Mouse (Mus musculus) bone marrow, adult 2 months (tissue): Measurements from ENCODE around the gene Rbm17. TPM values are rescaled to one million over a fixed set of nuclear protein-coding genes. Genes with fewer than 3 reads are reported as not detected.

Experiments used
- H3K27ac ChIP-seq: fragments of 200-500 bp; 2 replicates; pipeline ENCODE4 v1.5.1; 2012; ENCODE audit warnings: low read depth, mild to moderate bottlenecking, control low read depth, inconsistent platforms, low read length; ENCODE audit not compliant: control insufficient read depth, poor library complexity, insufficient read depth
- H3K4me1 ChIP-seq: fragments of 200-500 bp; 2 replicates; pipeline ENCODE4 v1.6.1; 2011; ENCODE audit warnings: low read length; ENCODE audit not compliant: control insufficient read depth, insufficient read depth
- H3K4me3 ChIP-seq: fragments of 200-500 bp; replicated peaks from 2 replicates; pipeline ENCODE3; 2011; ENCODE audit warnings: mild to moderate bottlenecking, low read depth, low read length, control low read depth; ENCODE audit not compliant: control insufficient read depth
- CTCF ChIP-seq: fragments of 200-500 bp; IDR thresholded peaks from 2 replicates; pipeline ENCODE4 v1.5.1; 2011; ENCODE audit warnings: low read length, control low read depth; ENCODE audit not compliant: control insufficient read depth, insufficient read depth
- POLR2A ChIP-seq: fragments of 200-500 bp; IDR thresholded peaks from 2 replicates; pipeline ENCODE4 v1.6.1; 2011; ENCODE audit warnings: low read depth, mild to moderate bottlenecking, control low read depth, low read length, borderline replicate concordance; ENCODE audit not compliant: control insufficient read depth
- WGBS: fragments of 180-500 bp; shearing (Covaris S2); methylation state at CpG from one replicate; pipeline ENCODE4 v1.1.7; 2018; 5-methylcytosine and 5-hydroxymethylcytosine counted together
- polyA plus RNA-seq: library from polyadenylated mRNA; stranded (reverse); fragments of >200 nt; gene quantifications from 2 replicates; pipeline ENCODE4 v1.2.4, GENCODE M21; 2011; ENCODE audit warnings: low replicate concordance; ENCODE audit not compliant: missing spikeins, insufficient read depth, insufficient read length

Rbm17 gene
- 167 and 240 TPM in 2 replicates for polyA plus RNA-seq

DNA sequence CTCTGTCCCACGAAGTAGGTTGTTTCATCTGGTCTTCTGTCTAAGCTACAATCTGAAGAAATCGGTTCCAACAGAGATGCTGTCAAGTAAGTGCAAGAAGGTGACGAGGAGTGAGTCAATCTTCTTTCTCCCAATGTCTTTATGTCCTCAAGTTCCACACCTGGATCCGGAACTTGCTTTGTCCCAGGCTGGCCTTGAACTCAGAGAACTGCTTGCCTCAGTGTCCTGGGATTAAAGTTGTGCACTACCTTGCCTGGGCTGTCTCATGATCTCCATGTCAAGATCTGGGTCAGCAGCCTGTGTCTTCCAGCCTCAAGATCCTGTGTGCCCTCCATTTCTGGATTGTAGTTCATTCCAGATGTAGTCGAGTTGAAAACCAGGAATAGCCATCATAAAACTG is at the start of gene Rbm17:
Gene Rbm17 (minus strand): TSS at position 101 of the 400 bp plus-strand sequence.
- H3K4me1 ChIP-seq = no peaks in the 10 kb centered on the region; the same call in 1 of the 2 replicates
- 82% methylated on average over 5 of the region's 5 CpGs for WGBS
- H3K4me3 ChIP-seq = peak within 1 kb of the TSS; percentile 82
- TF ChIP-seq CTCF = no peak
- TF ChIP-seq POLR2A = no peak
- peak within 1 kb of the TSS; percentile 65 for H3K27ac ChIP-seq

DNA sequence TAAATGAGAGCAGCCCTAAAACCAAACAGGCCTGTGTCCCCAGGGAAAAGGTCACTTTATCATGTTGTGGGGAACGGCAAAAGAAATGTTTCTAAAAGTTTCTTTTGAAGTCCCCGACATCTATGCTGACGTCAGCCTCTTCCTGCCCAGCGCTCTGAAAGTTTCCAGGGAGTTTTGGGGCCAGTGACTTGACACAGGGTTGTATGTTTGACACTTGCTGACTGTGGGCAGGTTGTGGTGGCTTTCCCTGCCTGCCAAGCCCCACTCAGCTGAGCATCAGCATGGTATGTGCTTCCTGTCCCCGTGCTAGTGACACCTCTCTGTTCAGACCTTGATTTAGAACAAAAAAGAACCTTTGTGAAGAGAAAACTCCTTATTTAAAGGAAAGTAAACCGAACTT is 49.4 kb upstream of the Rbm17 start:
- peak overlapping the region; percentile 64 for H3K27ac ChIP-seq
- under 1% methylated on average over 6 of the region's 6 CpGs for WGBS
- H3K4me3 ChIP-seq = no peak overlapping the region
- no peaks in the 10 kb centered on the region; the same call in none of the 2 replicates for H3K4me1 ChIP-seq
- no peak for TF ChIP-seq POLR2A
- no peak for TF ChIP-seq CTCF

DNA sequence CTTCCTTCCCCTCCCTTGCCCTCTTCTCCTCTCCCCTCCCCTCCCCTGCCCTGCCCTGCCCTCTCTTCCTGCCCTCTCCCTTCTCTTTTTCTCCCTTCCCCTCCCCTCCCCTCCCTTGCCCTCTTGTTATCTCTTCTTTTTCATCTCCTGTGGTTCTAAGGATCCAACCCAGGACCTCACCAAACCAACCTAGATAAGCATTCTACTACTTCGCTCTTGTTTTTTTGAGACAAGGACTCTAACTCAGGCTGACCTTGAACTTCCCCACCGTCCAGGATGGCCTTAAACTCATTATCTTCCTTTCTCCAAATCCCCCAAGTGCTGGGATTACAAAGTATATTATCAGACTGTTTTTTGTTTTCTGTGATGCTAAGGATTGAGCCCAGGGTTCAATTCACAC is 48.8 kb upstream of the Rbm17 start:
- H3K4me3 ChIP-seq = no peak overlapping the region
- TF ChIP-seq CTCF = no peak
- TF ChIP-seq POLR2A = no peak
- H3K27ac ChIP-seq = no peak overlapping the region
- no peaks in the 10 kb centered on the region; the same call in none of the 2 replicates for H3K4me1 ChIP-seq
- WGBS = 37% methylated on average over 2 of the region's 2 CpGs

DNA sequence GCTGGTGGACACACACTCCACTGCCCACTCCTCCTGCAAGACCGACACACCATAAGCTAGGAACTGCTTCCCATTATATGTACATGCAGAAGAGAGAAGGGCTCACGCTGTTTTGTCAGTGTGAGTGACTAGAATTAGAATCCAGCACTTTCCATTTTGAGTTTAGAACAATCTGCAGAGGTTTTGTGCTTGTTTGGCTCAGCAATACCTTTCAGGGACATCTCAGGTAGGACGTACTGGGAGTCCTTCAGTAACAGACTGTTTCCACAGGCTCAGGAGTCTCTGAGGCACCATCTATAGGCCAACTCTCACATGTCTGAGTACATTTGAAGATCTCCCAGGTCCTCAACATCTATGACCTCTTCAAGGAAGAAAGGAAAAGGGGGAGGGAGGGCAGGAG is 48.2 kb upstream of the Rbm17 start:
- WGBS = 78% methylated on average over 3 of the region's 3 CpGs
- H3K27ac ChIP-seq = no peak overlapping the region
- no peak overlapping the region for H3K4me3 ChIP-seq
- TF ChIP-seq CTCF = no peak
- TF ChIP-seq POLR2A = no peak
- no peaks in the 10 kb centered on the region; the same call in none of the 2 replicates for H3K4me1 ChIP-seq

DNA sequence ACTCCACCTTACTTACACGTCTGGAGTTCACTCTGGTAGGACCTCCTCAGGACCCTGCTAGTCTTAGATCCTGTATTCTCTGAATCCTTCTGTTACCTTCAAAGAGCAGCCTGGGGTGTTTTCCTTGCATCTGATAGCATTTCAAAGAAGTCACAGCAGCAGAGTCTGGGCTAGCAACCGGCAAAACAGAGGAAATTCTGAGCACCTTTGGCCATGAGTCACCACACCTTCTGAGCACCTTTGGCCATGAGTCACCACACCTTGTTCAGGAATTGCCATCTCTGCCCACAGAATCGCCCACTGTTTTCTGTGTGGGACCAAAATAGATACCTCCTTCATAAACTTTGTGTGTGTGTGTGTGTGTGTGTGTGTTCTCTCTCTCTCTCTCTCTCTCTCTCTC is 47.5 kb upstream of the Rbm17 start:
- H3K27ac ChIP-seq = no peak overlapping the region
- no peaks in the 10 kb centered on the region; the same call in none of the 2 replicates for H3K4me1 ChIP-seq
- no peak for TF ChIP-seq CTCF
- H3K4me3 ChIP-seq = no peak overlapping the region
- 65% methylated on average over 3 of the region's 3 CpGs for WGBS

DNA sequence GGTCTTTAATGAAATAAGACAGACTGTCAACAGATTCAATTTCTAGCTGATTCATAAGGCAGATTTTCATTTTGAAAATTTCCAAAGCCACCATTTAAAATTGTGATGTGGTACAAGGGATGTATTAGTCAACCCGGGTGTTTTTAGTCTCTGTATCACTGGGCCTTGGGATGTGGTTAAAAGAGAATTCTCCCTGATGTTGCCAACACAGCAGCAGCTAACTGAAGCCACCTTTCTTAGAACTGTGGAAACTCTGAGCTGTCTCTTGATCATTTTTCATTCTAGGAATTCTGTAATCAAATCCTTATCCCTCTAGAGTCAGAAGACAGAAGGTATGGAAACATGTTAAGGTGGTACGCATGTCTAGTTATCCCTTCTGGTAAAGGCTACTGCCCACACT is 41.3 kb upstream of the Rbm17 start:
- Histone ChIP-seq H3K4me3 (no peak overlapping the region), H3K27ac (no peak overlapping the region), H3K4me1 (no peaks in the 10 kb centered on the region; the same call in 1 of the 2 replicates)
- 80% methylated on average over 2 of the region's 2 CpGs for WGBS
- TF ChIP-seq CTCF (no peak), POLR2A (no peak)

DNA sequence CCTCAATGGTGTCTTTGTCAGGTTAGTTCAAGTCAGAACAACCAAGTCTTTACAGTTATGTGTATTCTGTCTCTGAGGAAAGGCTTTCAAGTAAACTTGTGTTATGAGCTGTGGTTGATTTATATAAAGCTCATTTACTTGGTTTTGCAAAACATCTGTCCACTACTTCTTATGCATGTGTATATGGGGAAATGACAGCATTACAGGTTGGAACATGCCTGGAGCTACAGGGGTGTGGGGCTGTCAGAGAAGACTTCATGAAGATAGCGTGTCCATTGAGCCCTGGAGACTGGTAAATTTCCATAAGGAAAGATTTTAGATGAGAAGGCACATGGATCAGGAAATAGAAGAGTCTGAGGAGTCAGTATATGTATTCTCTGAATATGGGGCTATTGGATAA is 40.1 kb upstream of the Rbm17 start:
- TF ChIP-seq POLR2A (no peak), CTCF (no peak)
- no peaks in the 10 kb centered on the region; the same call in 1 of the 2 replicates for H3K4me1 ChIP-seq
- WGBS = 88% methylated on average over 1 of the region's 1 CpGs
- H3K4me3 ChIP-seq = no peak overlapping the region
- no peak overlapping the region for H3K27ac ChIP-seq

DNA sequence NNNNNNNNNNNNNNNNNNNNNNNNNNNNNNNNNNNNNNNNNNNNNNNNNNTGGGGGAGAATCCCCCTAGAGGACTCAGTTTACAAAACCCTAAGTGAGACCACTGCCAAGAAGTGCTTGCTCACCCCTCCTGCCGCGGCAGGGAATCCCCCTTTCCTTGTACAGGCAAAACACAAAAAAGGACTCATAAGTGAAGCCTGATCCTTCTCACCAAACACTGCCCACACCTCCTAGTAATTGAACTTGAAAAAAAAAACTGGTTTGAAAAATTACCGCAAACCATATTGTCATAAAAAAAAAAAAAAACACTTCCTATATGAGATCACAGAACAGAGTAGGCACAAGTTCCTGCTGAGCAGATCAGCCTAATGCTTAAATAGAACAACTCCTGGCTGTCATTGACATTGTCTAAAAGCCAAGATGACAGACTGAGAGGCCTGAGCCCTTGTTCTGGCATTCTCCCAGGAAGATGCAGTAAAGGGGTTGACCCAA is 38.5 kb upstream of the Rbm17 start, which contains the start of gene Il2ra:
Gene Il2ra (plus strand): TSS at position 357 of the 491 bp plus-strand sequence.
- Histone ChIP-seq H3K4me3 (no peak within 1 kb of the TSS), H3K27ac (peak within 1 kb of the TSS; percentile 59), H3K4me1 (no peaks in the 10 kb centered on the region; the same call in 1 of the 2 replicates)
- TF ChIP-seq POLR2A (no peak), CTCF (no peak)
- 59% methylated on average over 3 of the region's 3 CpGs for WGBS

DNA sequence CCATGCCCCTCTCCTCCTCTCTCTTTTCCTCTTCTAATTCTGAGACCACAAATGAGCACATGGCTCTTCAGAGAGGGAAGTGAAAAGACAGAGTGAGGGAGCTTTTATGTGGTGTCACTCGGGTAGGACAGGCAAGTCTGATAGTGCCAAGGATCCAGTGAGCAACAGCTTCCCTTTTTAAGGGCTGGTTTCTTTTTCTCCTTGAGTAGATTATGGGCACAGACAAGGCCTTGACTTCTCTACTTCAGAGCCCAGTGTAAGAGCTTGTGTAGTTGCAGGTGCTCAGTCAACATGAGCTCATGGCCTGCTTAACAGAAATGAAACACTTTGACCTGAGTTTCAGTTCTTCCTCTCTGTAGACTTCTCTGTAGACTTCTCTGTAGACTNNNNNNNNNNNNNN is 33.2 kb upstream of the Rbm17 start:
- TF ChIP-seq CTCF (no peak), POLR2A (no peak)
- Histone ChIP-seq H3K4me3 (no peak overlapping the region), H3K27ac (peak overlapping the region; percentile 85), H3K4me1 (peaks cover 6% of the 10 kb centered on the region; the same call in 1 of the 2 replicates)
- WGBS = 0% methylated on average over 1 of the region's 1 CpGs
